Mouse (Mus musculus) embryonic facial prominence, embryonic 12.5 days (tissue): Measurements from ENCODE around the gene Ephb2. TPM values are rescaled to one million over a fixed set of nuclear protein-coding genes. Genes with fewer than 3 reads are reported as not detected.

ENCODE experiments used
- ATAC-seq: fragments of 200-750 bp; cut with Nextera tagmentation; 2 replicates; pipeline ENCODE4 v1.8.0; 2017; ENCODE audit not compliant: insufficient number of reproducible peaks, insufficient read depth, low FRiP score, low TSS enrichment
- H3K27ac ChIP-seq: fragments of 300-500 bp; sonication (generic); 2 replicates; pipeline ENCODE4 v1.5.1; 2016; ENCODE audit warnings: mild to moderate bottlenecking
- H3K27me3 ChIP-seq: fragments of 300-500 bp; sonication (generic); 2 replicates; pipeline ENCODE4 v1.6.1; 2016; ENCODE audit warnings: mild to moderate bottlenecking, moderate library complexity
- H3K36me3 ChIP-seq: fragments of 300-500 bp; sonication (generic); 2 replicates; pipeline ENCODE4 v1.6.1; 2016; ENCODE audit warnings: mild to moderate bottlenecking
- H3K4me1 ChIP-seq: fragments of 300-500 bp; sonication (generic); 2 replicates; pipeline ENCODE4 v1.6.1; 2016
- H3K4me2 ChIP-seq: fragments of 300-500 bp; sonication (generic); replicated peaks from 2 replicates; pipeline ENCODE4 v1.6.1; 2016; ENCODE audit warnings: mild to moderate bottlenecking, moderate library complexity
- H3K4me3 ChIP-seq: fragments of 300-500 bp; sonication (generic); 2 replicates; pipeline ENCODE4 v1.5.1; 2016; ENCODE audit warnings: mild to moderate bottlenecking
- H3K9ac ChIP-seq: fragments of 300-500 bp; sonication (generic); 2 replicates; pipeline ENCODE4 v1.6.1; 2016; ENCODE audit warnings: mild to moderate bottlenecking, moderate library complexity
- H3K9me3 ChIP-seq: fragments of 300-500 bp; sonication (generic); 2 replicates; pipeline ENCODE4 v1.6.1; 2016; ENCODE audit warnings: mild to moderate bottlenecking, moderate library complexity
- WGBS: fragments of 180-500 bp; shearing (Covaris S2); methylation state at CpG from one replicate; pipeline ENCODE4 v1.1.7; 2016; 5-methylcytosine and 5-hydroxymethylcytosine counted together
- polyA plus RNA-seq: library from polyadenylated mRNA; unstranded; fragments of >200 nt; fragmentation: Nextera tagmentation; extraction: Ambion mirVana; gene quantifications from 2 replicates; pipeline ENCODE4 v1.2.1, GENCODE M21; 2016

Gene Ephb2
- polyA plus RNA-seq, 1 experiment from 2014 or later, result 17.1 TPM

DNA sequence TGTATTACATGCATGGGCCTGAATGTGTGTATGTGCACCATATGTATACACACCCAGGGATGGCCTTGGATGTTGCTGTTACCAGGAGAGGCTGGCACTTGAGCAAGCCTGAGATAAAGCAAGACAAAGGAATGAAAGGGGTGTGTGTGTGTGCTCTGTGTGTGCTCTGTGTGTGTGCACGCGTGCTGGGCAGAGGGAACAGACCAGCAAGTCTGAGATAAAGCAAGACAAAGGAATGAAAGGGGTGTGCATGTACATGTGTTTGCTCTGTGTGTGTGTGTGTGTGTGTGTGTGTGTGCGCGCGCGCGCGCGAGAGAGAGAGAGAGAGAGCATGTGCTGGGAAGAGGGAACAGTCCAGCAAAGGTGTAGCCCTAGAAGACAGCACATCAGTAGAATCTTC lies 125.4 kb downstream of the Ephb2 start:
- no peak for ATAC-seq
- Histone ChIP-seq H3K27me3 (no peaks in the 10 kb centered on the region), H3K36me3 (no peaks in the 10 kb centered on the region), H3K4me2 (no peak overlapping the region), H3K9me3 (no peaks in the 10 kb centered on the region), H3K4me3 (no peak overlapping the region), H3K9ac (no peak overlapping the region), H3K4me1 (peaks cover 19% of the 10 kb centered on the region; the same call in 1 of the 2 replicates), H3K27ac (no peak overlapping the region)
- 94% methylated on average over 9 of the region's 9 CpGs for WGBS

DNA sequence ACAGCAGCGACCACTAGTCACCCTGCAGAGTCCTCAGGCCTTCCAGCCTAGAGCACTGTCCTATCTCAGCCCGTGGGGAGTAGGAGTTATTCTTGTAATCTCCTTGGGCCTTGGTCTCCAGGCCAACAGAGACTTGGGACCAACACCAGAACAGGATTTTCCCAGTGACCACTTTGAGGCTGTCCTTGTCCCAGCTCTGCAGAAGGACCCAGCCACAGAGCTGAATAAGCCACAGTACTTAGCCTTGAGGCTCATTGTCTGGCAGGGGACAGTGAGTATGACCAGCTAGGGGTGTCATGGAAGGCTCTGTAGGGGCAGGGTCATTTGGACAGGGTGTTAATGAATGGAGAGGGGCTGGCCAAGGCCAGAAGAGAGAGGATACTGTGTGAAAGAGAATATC lies 126.8 kb downstream of the Ephb2 start:
- Histone ChIP-seq H3K27ac (no peak overlapping the region), H3K4me3 (no peak overlapping the region), H3K4me1 (peaks cover 20% of the 10 kb centered on the region; the same call in 1 of the 2 replicates), H3K36me3 (no peaks in the 10 kb centered on the region), H3K9ac (no peak overlapping the region), H3K9me3 (no peaks in the 10 kb centered on the region), H3K27me3 (no peaks in the 10 kb centered on the region), H3K4me2 (no peak overlapping the region)
- 67% methylated on average over 2 of the region's 2 CpGs for WGBS
- ATAC-seq, result no peak

DNA sequence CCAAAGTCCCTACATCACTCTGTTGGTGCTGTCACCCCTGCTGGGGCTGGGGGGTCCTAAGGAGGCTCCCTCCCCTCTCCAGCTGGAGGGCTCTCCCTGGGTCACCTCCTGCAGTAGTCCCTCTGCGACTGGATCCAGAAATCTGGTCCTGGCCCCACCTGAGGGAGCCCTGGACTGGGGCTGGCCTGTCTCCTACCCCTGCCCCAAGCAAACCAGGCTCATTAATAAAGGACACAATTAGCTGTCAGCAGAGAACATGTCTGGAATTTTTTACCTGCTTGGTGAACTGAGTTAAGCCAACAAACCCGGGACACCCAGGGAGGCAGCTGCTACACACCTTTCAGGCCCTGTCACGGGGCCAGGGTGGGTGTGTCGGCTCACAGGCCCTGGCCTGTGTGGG lies 129.1 kb downstream of the Ephb2 start:
- Histone ChIP-seq H3K36me3 (no peaks in the 10 kb centered on the region), H3K27me3 (no peaks in the 10 kb centered on the region), H3K4me1 (peaks cover 22% of the 10 kb centered on the region), H3K4me3 (no peak overlapping the region), H3K9ac (no peak overlapping the region), H3K27ac (no peak overlapping the region), H3K9me3 (no peaks in the 10 kb centered on the region), H3K4me2 (no peak overlapping the region)
- ATAC-seq, result no peak; the same call in 1 of the 2 replicates
- WGBS, result 55% methylated on average over 4 of the region's 4 CpGs

- Histone ChIP-seq H3K27me3 (no peaks in the 10 kb centered on the region), H3K27ac (no peak overlapping the region), H3K9ac (no peak overlapping the region), H3K4me3 (no peak overlapping the region), H3K4me2 (no peak overlapping the region), H3K4me1 (peaks cover 22% of the 10 kb centered on the region), H3K9me3 (no peaks in the 10 kb centered on the region), H3K36me3 (no peaks in the 10 kb centered on the region)
- 60% methylated on average over 5 of the region's 5 CpGs for WGBS
- ATAC-seq, result no peak
Measured at GRCm38 (mm10) chr4:136705091-136705490, 130.7 kb downstream of the Ephb2 start.

- no peak overlapping the region for H3K27ac ChIP-seq
- 21% methylated on average over 3 of the region's 3 CpGs for WGBS
- no peak overlapping the region for H3K4me2 ChIP-seq
- no peaks in the 10 kb centered on the region for H3K27me3 ChIP-seq
- H3K9me3 ChIP-seq, result no peaks in the 10 kb centered on the region
- no peak overlapping the region for H3K4me3 ChIP-seq
- H3K4me1 ChIP-seq, result peaks cover 23% of the 10 kb centered on the region
- no peak for ATAC-seq
- H3K36me3 ChIP-seq, result no peaks in the 10 kb centered on the region
- H3K9ac ChIP-seq, result no peak overlapping the region
Measured at GRCm38 (mm10) chr4:136704551-136704950, 131.2 kb downstream of the Ephb2 start.

DNA sequence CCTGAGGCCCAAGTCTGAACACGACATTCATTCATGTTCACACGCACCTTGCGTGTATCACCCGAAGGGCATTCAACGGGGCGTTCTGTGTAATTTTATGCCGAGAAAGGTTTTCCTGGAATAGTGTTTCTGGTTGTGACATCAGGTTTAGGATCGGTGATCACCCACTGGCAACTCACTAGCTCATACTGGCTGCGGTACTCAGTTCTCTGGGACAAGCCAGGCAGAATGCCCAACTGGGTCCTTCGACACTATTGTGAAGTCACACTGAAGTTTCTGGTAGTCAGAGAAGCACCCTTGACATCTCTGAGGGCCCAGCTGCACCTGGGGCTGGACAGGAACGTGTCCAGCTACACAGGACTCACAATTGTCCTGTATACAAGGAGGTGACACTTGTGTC lies 132.4 kb downstream of the Ephb2 start:
- 92% methylated on average over 11 of the region's 11 CpGs for WGBS
- no peak for ATAC-seq
- Histone ChIP-seq H3K9ac (no peak overlapping the region), H3K4me2 (no peak overlapping the region), H3K27me3 (no peaks in the 10 kb centered on the region), H3K9me3 (no peaks in the 10 kb centered on the region), H3K36me3 (no peaks in the 10 kb centered on the region), H3K4me3 (no peak overlapping the region), H3K4me1 (peaks cover 25% of the 10 kb centered on the region), H3K27ac (no peak overlapping the region)

GRCm38 (mm10) chr4:136702456-136702855 lies 133.3 kb downstream of the Ephb2 start:
- Histone ChIP-seq H3K9me3 (no peaks in the 10 kb centered on the region), H3K36me3 (no peaks in the 10 kb centered on the region), H3K9ac (no peak overlapping the region), H3K4me3 (no peak overlapping the region), H3K4me1 (peaks cover 25% of the 10 kb centered on the region), H3K27ac (no peak overlapping the region), H3K27me3 (no peaks in the 10 kb centered on the region), H3K4me2 (no peak overlapping the region)
- 57% methylated on average over 8 of the region's 8 CpGs for WGBS
- no peak for ATAC-seq

DNA sequence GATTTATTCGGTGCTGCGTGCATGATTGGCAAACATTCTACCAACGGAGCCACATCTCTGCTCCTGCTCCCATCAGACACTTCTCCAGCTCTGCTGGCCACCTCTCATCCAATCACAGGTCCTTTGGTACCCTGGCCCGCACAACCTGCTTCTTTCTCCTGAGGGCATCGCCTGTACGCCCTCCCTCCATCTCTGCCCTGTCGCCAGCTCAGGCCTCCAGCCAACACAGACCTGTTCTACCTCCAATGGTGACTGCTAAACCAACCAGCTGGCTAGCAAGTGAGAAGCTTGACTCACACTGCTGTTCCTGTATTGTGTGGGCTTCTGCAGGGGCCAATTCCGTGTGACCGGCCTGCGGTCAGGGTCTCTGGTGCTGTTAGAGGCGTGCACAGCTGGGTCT lies 134.6 kb downstream of the Ephb2 start:
- ATAC-seq, result no peak
- Histone ChIP-seq H3K9ac (no peak overlapping the region), H3K4me2 (no peak overlapping the region), H3K4me1 (peaks cover 19% of the 10 kb centered on the region), H3K27me3 (no peaks in the 10 kb centered on the region), H3K9me3 (no peaks in the 10 kb centered on the region), H3K4me3 (no peak overlapping the region), H3K27ac (0 out of 2 replicates have a peak overlapping the region, but pooled peaks have one; percentile 2), H3K36me3 (no peaks in the 10 kb centered on the region)
- WGBS, result 91% methylated on average over 11 of the region's 11 CpGs

- Histone ChIP-seq H3K27ac (no peak overlapping the region), H3K4me1 (peaks cover 11% of the 10 kb centered on the region), H3K4me2 (no peak overlapping the region)
Measured at GRCm38 (mm10) chr4:136699084-136699450, 136.7 kb downstream of the Ephb2 start.

DNA sequence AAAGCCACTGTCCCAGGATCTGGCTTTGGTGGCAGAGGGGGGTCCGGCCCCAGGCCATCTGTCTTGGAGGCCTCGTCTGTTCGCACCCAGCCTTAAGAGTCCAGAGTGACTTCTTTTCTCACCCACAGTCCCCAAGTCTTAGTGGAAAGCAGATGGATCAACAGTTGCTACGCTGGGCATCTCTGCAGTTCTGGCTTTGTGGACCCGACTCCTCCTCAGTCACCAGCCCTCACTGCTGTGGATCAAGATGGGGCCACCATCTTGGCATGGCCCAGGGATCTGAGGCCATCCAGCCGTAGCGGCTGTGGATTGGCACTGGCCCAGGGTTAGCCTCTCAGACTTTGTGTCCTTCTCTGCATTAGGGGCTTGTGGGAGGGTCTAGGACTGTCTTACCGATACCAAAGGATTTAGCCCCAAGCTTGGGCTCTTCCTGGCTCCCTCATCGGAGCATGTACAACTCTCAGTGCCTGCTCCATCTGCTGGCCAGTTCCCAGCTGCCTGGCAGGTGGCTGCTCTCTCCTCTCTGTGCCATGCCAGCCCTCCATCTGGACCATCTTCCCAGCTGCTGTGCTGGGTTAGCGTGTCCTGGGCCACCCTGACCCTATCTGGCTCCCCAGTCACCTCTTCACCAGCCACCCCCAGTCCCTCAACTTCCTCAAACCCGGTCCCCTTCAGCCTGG lies 137.2 kb downstream of the Ephb2 start:
- Histone ChIP-seq H3K4me2 (no peak overlapping the region), H3K36me3 (peaks cover 23% of the 10 kb centered on the region), H3K27me3 (no peaks in the 10 kb centered on the region), H3K4me3 (no peak overlapping the region), H3K4me1 (peaks cover 10% of the 10 kb centered on the region), H3K9ac (no peak overlapping the region), H3K9me3 (no peaks in the 10 kb centered on the region), H3K27ac (no peak overlapping the region)
- WGBS, result 76% methylated on average over 11 of the region's 11 CpGs
- ATAC-seq, result no peak

More at GRCm38 (mm10) chr4:136699084-136699450, 136.7 kb downstream of the Ephb2 start:
- Histone ChIP-seq H3K36me3 (peaks cover 17% of the 10 kb centered on the region), H3K27me3 (no peaks in the 10 kb centered on the region), H3K4me3 (no peak overlapping the region), H3K9me3 (no peaks in the 10 kb centered on the region), H3K9ac (no peak overlapping the region)
- no peak for ATAC-seq
- WGBS, result 59% methylated on average over 7 of the region's 7 CpGs

DNA sequence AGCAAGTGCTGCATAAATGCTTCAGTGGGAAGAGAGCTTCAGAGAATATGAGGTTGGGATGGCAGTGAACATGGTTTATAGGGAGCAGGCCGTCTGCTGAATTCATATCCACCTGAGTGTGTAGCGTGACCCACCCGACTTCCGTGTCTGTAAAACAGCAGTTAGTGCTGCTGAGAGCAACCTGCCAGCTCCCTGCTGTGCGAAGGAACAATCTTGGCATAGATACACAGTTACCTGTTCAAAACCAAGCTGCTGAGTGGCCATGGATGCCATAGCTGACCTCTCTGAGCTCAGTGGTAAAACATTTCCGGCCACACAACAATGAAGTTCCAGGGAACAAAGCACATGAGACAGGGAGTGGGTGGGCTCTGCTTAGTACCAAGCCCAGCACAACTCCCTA lies 138.5 kb downstream of the Ephb2 start:
- no peak overlapping the region for H3K9ac ChIP-seq
- peaks cover 35% of the 10 kb centered on the region for H3K36me3 ChIP-seq
- WGBS, result 92% methylated on average over 6 of the region's 6 CpGs
- ATAC-seq, result no peak
- peaks cover 2% of the 10 kb centered on the region; the same call in 1 of the 2 replicates for H3K9me3 ChIP-seq
- no peak overlapping the region for H3K27ac ChIP-seq
- H3K4me3 ChIP-seq, result no peak overlapping the region
- no peak overlapping the region for H3K4me2 ChIP-seq
- H3K4me1 ChIP-seq, result peaks cover 3% of the 10 kb centered on the region; the same call in 1 of the 2 replicates
- no peaks in the 10 kb centered on the region for H3K27me3 ChIP-seq

DNA sequence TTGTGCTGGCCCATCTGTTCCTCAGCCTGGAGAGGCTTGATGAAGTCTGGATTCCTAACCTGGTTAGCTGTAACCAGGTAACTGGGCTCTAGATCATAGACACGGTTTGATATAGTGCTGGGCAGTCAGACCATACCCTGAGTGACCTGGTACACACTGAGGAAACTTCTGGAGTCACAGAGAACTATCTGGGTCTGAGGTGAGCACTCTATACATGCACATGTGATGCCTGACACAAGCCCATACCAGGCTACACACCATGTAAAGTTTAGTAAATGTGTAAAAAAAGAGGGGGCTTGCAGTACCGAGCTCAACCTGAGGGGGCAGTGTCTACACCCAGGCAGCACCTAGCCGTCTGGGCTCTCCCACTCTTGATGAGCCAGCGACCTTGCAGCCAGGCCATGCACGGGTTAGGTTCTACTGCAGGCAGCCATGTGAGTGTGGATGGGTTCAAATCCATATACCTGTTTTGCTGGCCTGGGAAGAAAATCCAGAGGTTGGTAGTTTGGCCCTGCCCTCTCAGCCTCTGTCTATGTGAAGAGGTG lies 139.3 kb downstream of the Ephb2 start:
- peaks cover 3% of the 10 kb centered on the region; the same call in 1 of the 2 replicates for H3K4me1 ChIP-seq
- no peak overlapping the region for H3K4me2 ChIP-seq
- no peaks in the 10 kb centered on the region for H3K27me3 ChIP-seq
- H3K27ac ChIP-seq, result no peak overlapping the region
- H3K9ac ChIP-seq, result no peak overlapping the region
- H3K36me3 ChIP-seq, result peaks cover 44% of the 10 kb centered on the region
- H3K9me3 ChIP-seq, result peaks cover 2% of the 10 kb centered on the region; the same call in 1 of the 2 replicates
- no peak for ATAC-seq
- H3K4me3 ChIP-seq, result no peak overlapping the region
- WGBS, result 22% methylated on average over 5 of the region's 5 CpGs
